Comparison of ENCODE assay signal across 13 mouse cellular contexts in genomic region chr9:56866430-56866829, GRCm38 (mm10). TPM values are rescaled to one million over a fixed set of nuclear protein-coding genes. Genes with fewer than 3 reads are reported as not detected.
DNase-seq lines count a peak whose midpoint lies in the region; ATAC-seq lines count a peak whose summit lies in the region.
"Had no signal": no experiment of that assay in that cellular context is flagged by ENCODE, and none has a peak within 500 bp of the region (broad histone marks: within the 10 kb centered on the region; RNA-seq: fewer than 3 reads in every experiment).

No protein-coding gene starts in this region.

- DNase-seq in heart, adult 18-20 months, result no peak
- DNase-seq in lung, postnatal 36 days, result no peak
- DNase-seq in layer of hippocampus, postnatal 10 days (ENCODE audit: low spot score in 2 of 2), result no peak
- DNase-seq in T-cell, adult 2 months (ENCODE audit: low spot score), result no peak
- DNase-seq: liver, postnatal 0 days; retina, postnatal 1 day had no signal

- peak overlapping the region; percentile 87 for H3K9ac ChIP-seq in heart, embryonic 12.5 days
- H3K9ac ChIP-seq in lung, embryonic 16.5 days (ENCODE audit: low read length), result peak overlapping the region; percentile 76
- no peak overlapping the region for H3K9ac ChIP-seq in hindbrain, embryonic 15.5 days
- H3K9ac ChIP-seq in stomach, embryonic 15.5 days, result 0 out of 2 replicates have a peak overlapping the region, but pooled peaks have one; percentile 17
- H3K9ac ChIP-seq: liver, postnatal 0 days had no signal

- H3K4me2 ChIP-seq in heart, embryonic 12.5 days, result peak overlapping the region; percentile 77
- peak overlapping the region; percentile 71 for H3K4me2 ChIP-seq in lung, embryonic 16.5 days (ENCODE audit: low read depth, low read length)
- H3K4me2 ChIP-seq in hindbrain, embryonic 15.5 days, result peak overlapping the region; percentile 48
- peak overlapping the region; percentile 63 for H3K4me2 ChIP-seq in stomach, embryonic 15.5 days

- H3K4me3 ChIP-seq in heart, embryonic 12.5 days, result peak overlapping the region; percentile 68
- H3K4me3 ChIP-seq in lung, embryonic 16.5 days (ENCODE audit: low read length), result peak overlapping the region; percentile 58
- peak overlapping the region; percentile 26; the same call in 1 of the 2 replicates for H3K4me3 ChIP-seq in hindbrain, embryonic 15.5 days
- H3K4me3 ChIP-seq in stomach, embryonic 15.5 days (replicated peaks), result peak overlapping the region; percentile 51

- no peak for ATAC-seq in heart, embryonic 12.5 days (ENCODE audit: insufficient number of reproducible peaks, low FRiP score)
- ATAC-seq in lung, embryonic 16.5 days (ENCODE audit: low read depth), result no peak
- no peak for ATAC-seq in hindbrain, embryonic 15.5 days (ENCODE audit: low FRiP score, low read depth)
- ATAC-seq in stomach, embryonic 15.5 days (ENCODE audit: insufficient read depth, low FRiP score, low read depth), result no peak
- ATAC-seq: activated CD4-positive, CD25-positive, alpha-beta regulatory T cell, adult 4 months; liver, postnatal 0 days had no signal

- H3K27me3 ChIP-seq in heart, embryonic 12.5 days (replicated peaks), result no peaks in the 10 kb centered on the region
- H3K27me3 ChIP-seq in lung, embryonic 16.5 days (ENCODE audit: control insufficient read depth, insufficient read depth, low read depth, low read length), result no peaks in the 10 kb centered on the region
- H3K27me3 ChIP-seq in hindbrain, embryonic 15.5 days, result peaks cover 21% of the 10 kb centered on the region
- H3K27me3 ChIP-seq in stomach, embryonic 15.5 days (replicated peaks), result no peaks in the 10 kb centered on the region

- H3K27ac ChIP-seq in heart, embryonic 12.5 days (ENCODE audit: poor library complexity, severe bottlenecking), result peak overlapping the region; percentile 91
- no peak overlapping the region; the same call in 1 of the 2 replicates for H3K27ac ChIP-seq in lung, embryonic 16.5 days (ENCODE audit: low read length)
- no peak overlapping the region for H3K27ac ChIP-seq in hindbrain, embryonic 15.5 days (replicated peaks)
- H3K27ac ChIP-seq in stomach, embryonic 15.5 days, result no peak overlapping the region

- no peaks in the 10 kb centered on the region for H3K36me3 ChIP-seq in heart, embryonic 12.5 days
- no peaks in the 10 kb centered on the region for H3K36me3 ChIP-seq in lung, embryonic 16.5 days (ENCODE audit: control insufficient read depth, insufficient read depth, low read length)
- no peaks in the 10 kb centered on the region for H3K36me3 ChIP-seq in hindbrain, embryonic 15.5 days
- no peaks in the 10 kb centered on the region for H3K36me3 ChIP-seq in stomach, embryonic 15.5 days

- WGBS in heart, embryonic 12.5 days, result 59% methylated on average over 5 of the region's 5 CpGs
- 71% methylated on average over 5 of the region's 5 CpGs for WGBS in lung, embryonic 16.5 days
- WGBS in hindbrain, embryonic 15.5 days, result 85% methylated on average over 5 of the region's 5 CpGs
- 77% methylated on average over 5 of the region's 5 CpGs for WGBS in stomach, embryonic 15.5 days

- no peaks in the 10 kb centered on the region for H3K9me3 ChIP-seq in heart, embryonic 12.5 days (replicated peaks)
- no peaks in the 10 kb centered on the region for H3K9me3 ChIP-seq in lung, embryonic 16.5 days (ENCODE audit: control insufficient read depth, low read length)
- H3K9me3 ChIP-seq in hindbrain, embryonic 15.5 days, result no peaks in the 10 kb centered on the region
- H3K9me3 ChIP-seq in stomach, embryonic 15.5 days, result no peaks in the 10 kb centered on the region

- H3K4me1 ChIP-seq in heart, embryonic 12.5 days (replicated peaks), result peaks cover 74% of the 10 kb centered on the region
- H3K4me1 ChIP-seq in lung, embryonic 16.5 days (replicated peaks; ENCODE audit: control insufficient read depth, insufficient read depth, low read length), result peaks cover 58% of the 10 kb centered on the region
- H3K4me1 ChIP-seq in hindbrain, embryonic 15.5 days (replicated peaks), result peaks cover 26% of the 10 kb centered on the region
- peaks cover 70% of the 10 kb centered on the region for H3K4me1 ChIP-seq in stomach, embryonic 15.5 days

RNA-seq across cellular contexts. Expression of gene Cspg4, which starts 1.6 kb away (rescaled TPM):
- 32.5 and 35.9 TPM in 2 replicates for polyA plus RNA-seq in heart, embryonic 12.5 days (2016; fragmentation: Nextera tagmentation; extraction: Ambion mirVana)
- 10 to 100 TPM in 1 of 2 experiments, 1 to 10 TPM in 1; 9.9 to 11.5 TPM for total RNA-seq in heart, adult 18-20 months (2021)
- polyA plus RNA-seq in lung, embryonic 16.5 days (2015; fragmentation: Nextera tagmentation; extraction: Ambion mirVana), result 23.9 and 26.5 TPM in 2 replicates
- polyA plus RNA-seq in hindbrain, embryonic 15.5 days (2015; fragmentation: Nextera tagmentation; extraction: Ambion mirVana), result 8.1 and 8.6 TPM in 2 replicates
- 18.9 and 21.1 TPM in 2 replicates for polyA plus RNA-seq in stomach, embryonic 15.5 days (2015; fragmentation: Nextera tagmentation; extraction: Ambion mirVana)
- 10 to 100 TPM; 37.0 to 37.5 TPM for total RNA-seq in layer of hippocampus, postnatal 10 days (2021)

RNA-seq across cellular contexts. Expression of gene Odf3l1, which starts 2.0 kb away (rescaled TPM):
- polyA plus RNA-seq in heart, embryonic 12.5 days (2016; fragmentation: Nextera tagmentation; extraction: Ambion mirVana), result 0.84 and 1.5 TPM in 2 replicates
- not detected for total RNA-seq in heart, adult 18-20 months (2021)
- 0.20 and 1.1 TPM in 2 replicates for polyA plus RNA-seq in lung, embryonic 16.5 days (2015; fragmentation: Nextera tagmentation; extraction: Ambion mirVana)
- 0.12 TPM in 1 of 2 replicates, not detected in the other for polyA plus RNA-seq in hindbrain, embryonic 15.5 days (2015; fragmentation: Nextera tagmentation; extraction: Ambion mirVana)
- polyA plus RNA-seq in stomach, embryonic 15.5 days (2015; fragmentation: Nextera tagmentation; extraction: Ambion mirVana), result 1.4 and 2.3 TPM in 2 replicates
- under 1 TPM in 1 of 2 experiments, not detected in 1; 0.34 TPM for total RNA-seq in layer of hippocampus, postnatal 10 days (2021)
- total RNA-seq: CH12.LX; left cerebral cortex, adult 18-20 months had no signal
- polyA plus RNA-seq: activated CD4-positive, CD25-positive, alpha-beta regulatory T cell, adult 4 months; liver, postnatal 0 days had no signal
